ENCODE assay signal across 8 mouse cellular contexts in genomic region chr12:73123093-73124041, GRCm38 (mm10). TPM values are rescaled to one million over a fixed set of nuclear protein-coding genes. Genes with fewer than 3 reads are reported as not detected.
DNase-seq lines count a peak whose midpoint lies in the region; ATAC-seq and TF ChIP-seq lines count a peak whose summit lies in the region.

Gene Mnat1 (plus strand): TSS chr12:73123717.

- in situ Hi-C loops in CH12.LX (cut with MboI; ENCODE audit: low pct_ligation_motif_present, low pct_unique_long_range_greater_than_20kb, low sequenced_read_pairs), result no loop called here

- dilution Hi-C loops in CH12.LX (cut with MboI; ENCODE audit: extremely low pct_ligation_motif_present, extremely low pct_unique_long_range_greater_than_20kb, low sequenced_read_pairs), result no loop called here

- peaks cover 3 to 18% of the 10 kb centered on the region in 2 experiments for H3K4me1 ChIP-seq in CH12.LX (ENCODE audit: control insufficient read depth in 1 of 2, insufficient read depth in 2 of 2)
- no peaks in the 10 kb centered on the region for H3K4me1 ChIP-seq in forebrain, embryonic 11.5 days (replicated peaks; ENCODE audit: control insufficient read depth, insufficient read depth, low read length)
- H3K4me1 ChIP-seq in heart, postnatal 0 days (ENCODE audit: control insufficient read depth, insufficient read depth), result peaks cover 17% of the 10 kb centered on the region
- peaks cover 4% of the 10 kb centered on the region for H3K4me1 ChIP-seq in liver, embryonic 16.5 days (ENCODE audit: control insufficient read depth, low read depth, low read length)
- H3K4me1 ChIP-seq in neural tube, embryonic 13.5 days (replicated peaks), result peaks cover 20% of the 10 kb centered on the region
- no peaks in the 10 kb centered on the region; the same call in none of the 2 replicates for H3K4me1 ChIP-seq in testis, adult 2 months (ENCODE audit: control insufficient read depth, insufficient read depth, low read length)

- H3K27me3 ChIP-seq in CH12.LX (replicated peaks), result peaks cover 8% of the 10 kb centered on the region
- no peaks in the 10 kb centered on the region for H3K27me3 ChIP-seq in forebrain, embryonic 11.5 days (ENCODE audit: control insufficient read depth, insufficient read depth, low read length)
- H3K27me3 ChIP-seq in heart, postnatal 0 days (ENCODE audit: control insufficient read depth, insufficient read depth, low read length), result no peaks in the 10 kb centered on the region
- no peaks in the 10 kb centered on the region for H3K27me3 ChIP-seq in liver, embryonic 16.5 days (ENCODE audit: control insufficient read depth, insufficient read depth, low read depth, low read length)
- H3K27me3 ChIP-seq in neural tube, embryonic 13.5 days, result no peaks in the 10 kb centered on the region
- no peaks in the 10 kb centered on the region for H3K27me3 ChIP-seq in testis, adult 2 months (ENCODE audit: control insufficient read depth, insufficient read depth, low read length)

- TF ChIP-seq RAD21 in CH12.LX (IDR thresholded peaks at IDR 0.05; ENCODE audit: low read depth, low read length), result no peak; the same call in 1 of the 2 replicates

- peak within 1 kb of the TSS; percentile 93 for H3K4me2 ChIP-seq in CH12.LX (ENCODE audit: insufficient read depth, low read depth, poor library complexity, severe bottlenecking)
- peak within 1 kb of the TSS; percentile 58 for H3K4me2 ChIP-seq in forebrain, embryonic 11.5 days (ENCODE audit: low read depth, low read length, severe bottlenecking)
- H3K4me2 ChIP-seq in heart, postnatal 0 days (ENCODE audit: low read depth, low read length), result peak within 1 kb of the TSS; percentile 70
- peak within 1 kb of the TSS; percentile 66 for H3K4me2 ChIP-seq in liver, embryonic 16.5 days (ENCODE audit: low read depth, low read length)
- H3K4me2 ChIP-seq in neural tube, embryonic 13.5 days, result peak within 1 kb of the TSS; percentile 71

- peaks cover 0 to 2% of the 10 kb centered on the region in 2 experiments for H3K36me3 ChIP-seq in CH12.LX (replicated peaks in 1 of 2; ENCODE audit: control insufficient read depth in 1 of 2, insufficient read depth in 1 of 2, low read length in 1 of 2)
- H3K36me3 ChIP-seq in forebrain, embryonic 11.5 days (ENCODE audit: control insufficient read depth, insufficient read depth, low read length), result no peaks in the 10 kb centered on the region
- H3K36me3 ChIP-seq in heart, postnatal 0 days (replicated peaks; ENCODE audit: control insufficient read depth, insufficient read depth, low read length), result no peaks in the 10 kb centered on the region
- no peaks in the 10 kb centered on the region for H3K36me3 ChIP-seq in liver, embryonic 16.5 days (ENCODE audit: control insufficient read depth, insufficient read depth)
- H3K36me3 ChIP-seq in neural tube, embryonic 13.5 days, result no peaks in the 10 kb centered on the region
- H3K36me3 ChIP-seq in testis, adult 2 months (ENCODE audit: control insufficient read depth, insufficient read depth, low read length), result no peaks in the 10 kb centered on the region

- TF ChIP-seq POLR2A in CH12.LX (IDR thresholded peaks at IDR 0.05; ENCODE audit: low read depth, low read length), result peak; percentile 91
- peak; percentile 85 for TF ChIP-seq POLR2A in testis, adult 2 months (IDR thresholded peaks at IDR 0.05; ENCODE audit: control insufficient read depth, low read depth, low read length)

- H3K9me3 ChIP-seq in CH12.LX (replicated peaks; ENCODE audit: low read length), result no peaks in the 10 kb centered on the region
- H3K9me3 ChIP-seq in forebrain, embryonic 11.5 days (ENCODE audit: control insufficient read depth, low read length), result no peaks in the 10 kb centered on the region
- no peaks in the 10 kb centered on the region for H3K9me3 ChIP-seq in heart, postnatal 0 days (replicated peaks; ENCODE audit: control insufficient read depth, low read length)
- no peaks in the 10 kb centered on the region for H3K9me3 ChIP-seq in liver, embryonic 16.5 days (replicated peaks; ENCODE audit: control insufficient read depth, low read length)
- no peaks in the 10 kb centered on the region for H3K9me3 ChIP-seq in neural tube, embryonic 13.5 days

- peaks cover 24% of the 10 kb centered on the region for H3K79me2 ChIP-seq in CH12.LX (replicated peaks; ENCODE audit: control insufficient read depth, extremely low read depth, insufficient read depth, poor library complexity, severe bottlenecking)

- H3K4me3 ChIP-seq in CH12.LX (replicated peaks in 1 of 3; ENCODE audit: low read depth in 2 of 3, low read length in 2 of 3, poor library complexity in 1 of 3), result peak within 1 kb of the TSS; percentile 70 to 86 (median 85)
- peak within 1 kb of the TSS; percentile 78 for H3K4me3 ChIP-seq in forebrain, embryonic 11.5 days (ENCODE audit: low read depth, low read length)
- H3K4me3 ChIP-seq in heart, postnatal 0 days (ENCODE audit: low read depth, low read length), result peak within 1 kb of the TSS; percentile 93
- H3K4me3 ChIP-seq in liver, embryonic 16.5 days (ENCODE audit: low read depth, low read length), result peak within 1 kb of the TSS; percentile 86
- peak within 1 kb of the TSS; percentile 77 for H3K4me3 ChIP-seq in neural tube, embryonic 13.5 days
- peak within 1 kb of the TSS; percentile 99 for H3K4me3 ChIP-seq in testis, adult 2 months (ENCODE audit: control insufficient read depth, low read depth, low read length)

- DNase-seq in CH12.LX (ENCODE audit: extremely low read depth), result peak; percentile 79
- peak; percentile 71 for DNase-seq in c-Kit-positive CD71-positive TER-119-negative erythroid progenitor cells, embryonic 14.5 days (ENCODE audit: low read depth)
- peak; percentile 91 for DNase-seq in forebrain, embryonic 11.5 days (ENCODE audit: low spot score)
- peak; percentile 76 for DNase-seq in heart, postnatal 0 days (ENCODE audit: low spot score)
- DNase-seq in kidney, postnatal 4 days, result peak; percentile 88 to 90

- peak within 1 kb of the TSS; percentile 29; the same call in 1 of the 2 replicates for H3K27ac ChIP-seq in CH12.LX (ENCODE audit: insufficient read depth, low read depth)
- H3K27ac ChIP-seq in forebrain, embryonic 11.5 days (ENCODE audit: low read depth, low read length), result no peak within 1 kb of the TSS
- peak within 1 kb of the TSS; percentile 84 for H3K27ac ChIP-seq in heart, postnatal 0 days (ENCODE audit: low read depth)
- peak within 1 kb of the TSS; percentile 48; the same call in 1 of the 2 replicates for H3K27ac ChIP-seq in liver, embryonic 16.5 days (ENCODE audit: low read length)
- peak within 1 kb of the TSS; percentile 24; the same call in 1 of the 2 replicates for H3K27ac ChIP-seq in neural tube, embryonic 13.5 days (replicated peaks)
- H3K27ac ChIP-seq in testis, adult 2 months (ENCODE audit: control insufficient read depth, insufficient read depth, low read depth, low read length), result peak within 1 kb of the TSS; percentile 86

- WGBS in forebrain, embryonic 11.5 days, result under 1% methylated on average over 23 of the region's 23 CpGs
- WGBS in heart, postnatal 0 days, result 1% methylated on average over 23 of the region's 23 CpGs
- WGBS in liver, embryonic 16.5 days (ENCODE audit: insufficient replicate concordance), result 1% methylated on average over 23 of the region's 23 CpGs
- 1% methylated on average over 23 of the region's 23 CpGs for WGBS in neural tube, embryonic 13.5 days

- ATAC-seq in forebrain, embryonic 11.5 days (replicated peaks; ENCODE audit: low FRiP score), result peak; percentile 64; the same call in 1 of the 2 replicates
- peak; percentile 84 for ATAC-seq in heart, postnatal 0 days (ENCODE audit: insufficient read depth, low read depth)
- ATAC-seq in liver, embryonic 16.5 days (ENCODE audit: low read depth), result peak; percentile 68
- peak; percentile 72 for ATAC-seq in neural tube, embryonic 13.5 days (ENCODE audit: low read depth)

- peak within 1 kb of the TSS; percentile 75 for H3K9ac ChIP-seq in CH12.LX (ENCODE audit: insufficient read depth, low read depth)
- peak within 1 kb of the TSS; percentile 75 for H3K9ac ChIP-seq in forebrain, embryonic 11.5 days (ENCODE audit: low read length)
- peak within 1 kb of the TSS; percentile 75 for H3K9ac ChIP-seq in heart, postnatal 0 days (replicated peaks; ENCODE audit: low read depth, low read length)
- H3K9ac ChIP-seq in liver, embryonic 16.5 days (ENCODE audit: low read depth, low read length), result peak within 1 kb of the TSS; percentile 77
- peak within 1 kb of the TSS; percentile 85 for H3K9ac ChIP-seq in neural tube, embryonic 13.5 days

- no peak for TF ChIP-seq EP300 in CH12.LX (IDR thresholded peaks at IDR 0.05; ENCODE audit: low read length)
- TF ChIP-seq EP300 in heart, postnatal 0 days (IDR thresholded peaks at IDR 0.05; ENCODE audit: low read depth), result 0 out of 2 replicates have a peak, but pooled peaks have one; percentile 33

- no peak for TF ChIP-seq CTCF in CH12.LX (conservative IDR thresholded peaks at IDR 0.05 in 1 of 2, IDR thresholded peaks at IDR 0.05 in 1 of 2; ENCODE audit: low read depth in 2 of 2, low read length in 2 of 2)
- no peak for TF ChIP-seq CTCF in heart, postnatal 0 days (IDR thresholded peaks at IDR 0.05; ENCODE audit: low read depth)
- TF ChIP-seq CTCF in testis, adult 2 months (IDR thresholded peaks at IDR 0.05; ENCODE audit: control insufficient read depth, insufficient read depth, insufficient replicate concordance, low read depth, low read length), result no peak

TF ChIP-seq in CH12.LX, 34 proteins besides CTCF, POLR2A, EP300 and RAD21 (continues in another document):
- TF ChIP-seq MAX (IDR thresholded peaks at IDR 0.05; ENCODE audit: low read length), result peak; percentile 65
- no peak for TF ChIP-seq ZC3H11A (IDR thresholded peaks at IDR 0.05; ENCODE audit: low read depth, low read length)
- TF ChIP-seq POLR2AphosphoS2 (IDR thresholded peaks at IDR 0.05; ENCODE audit: low read depth, low read length), result peak; percentile 76; the same call in 1 of the 2 replicates
- no peak for TF ChIP-seq USF2 (conservative IDR thresholded peaks at IDR 0.05; ENCODE audit: low read depth, low read length)
- TF ChIP-seq ZMIZ1 (IDR thresholded peaks at IDR 0.05; ENCODE audit: low read depth, low read length), result peak; percentile 79
- no peak for TF ChIP-seq RCOR1 (conservative IDR thresholded peaks at IDR 0.05; ENCODE audit: low read depth, low read length)
- peak; percentile 32; the same call in 1 of the 2 replicates for TF ChIP-seq NRF1 (IDR thresholded peaks at IDR 0.05; ENCODE audit: low read depth, low read length)
- TF ChIP-seq ZNF384 (IDR thresholded peaks at IDR 0.05; ENCODE audit: low read depth, low read length), result peak; percentile 65

RNA-seq across cellular contexts. Expression of gene Mnat1, which starts in this region (rescaled TPM):
- total RNA-seq in CH12.LX (2012; rRNA removed) (38.1 and 39.4 TPM in 2 replicates), CH12.LX (2014; rRNA removed) (64.2 and 73.8 TPM in 2 replicates)
- polyA plus RNA-seq in CH12.LX (2012; ENCODE audit: insufficient read length, low read depth), result 69.0 TPM in 2 replicates
- 36.8 and 37.6 TPM in 2 replicates for polyA plus RNA-seq in forebrain, embryonic 11.5 days (2014; fragmentation: Nextera tagmentation; extraction: Ambion mirVana)
- 11.1 and 28.2 TPM in 2 replicates for total RNA-seq in heart, postnatal 0 days (2014; rRNA removed; ENCODE audit: low replicate concordance)
- 19.6 and 20.7 TPM in 2 replicates for polyA plus RNA-seq in heart, postnatal 0 days (2015; fragmentation: Nextera tagmentation; extraction: Ambion mirVana)
- 7.1 and 7.7 TPM in 2 replicates for polyA plus RNA-seq in liver, embryonic 16.5 days (2015; fragmentation: Nextera tagmentation; extraction: Ambion mirVana)
- 19.6 and 21.1 TPM in 2 replicates for polyA plus RNA-seq in neural tube, embryonic 13.5 days (2015; fragmentation: Nextera tagmentation; extraction: Ambion mirVana)
- polyA plus RNA-seq in testis, adult 2 months (2012; rRNA removed), result 4.4 and 5.7 TPM in 2 replicates
